Mouse (Mus musculus) liver, embryonic 12.5 days (tissue): ENCODE data around the gene Npepl1. TPM values are rescaled to one million over a fixed set of nuclear protein-coding genes. Genes with fewer than 3 reads are reported as not detected.

Source experiments
- ATAC-seq: fragments of 200-750 bp; cut with Nextera tagmentation; 2 replicates; pipeline ENCODE4 v1.8.0; 2017; ENCODE audit warnings: moderate number of reproducible peaks, mild to moderate bottlenecking, moderate library complexity
- H3K27ac ChIP-seq: fragments of 300-500 bp; sonication (generic); 2 replicates; pipeline ENCODE4 v1.5.1; 2016; ENCODE audit warnings: mild to moderate bottlenecking
- H3K27me3 ChIP-seq: fragments of 300-500 bp; sonication (generic); replicated peaks from 2 replicates; pipeline ENCODE4 v1.6.1; 2016; ENCODE audit warnings: mild to moderate bottlenecking, moderate library complexity
- H3K36me3 ChIP-seq: fragments of 300-500 bp; sonication (generic); 2 replicates; pipeline ENCODE4 v1.6.1; 2016; ENCODE audit warnings: mild to moderate bottlenecking, moderate library complexity
- H3K4me1 ChIP-seq: fragments of 300-500 bp; sonication (generic); 2 replicates; pipeline ENCODE4 v1.6.1; 2016
- H3K4me2 ChIP-seq: fragments of 300-500 bp; sonication (generic); 2 replicates; pipeline ENCODE4 v1.6.1; 2016; ENCODE audit warnings: mild to moderate bottlenecking, moderate library complexity
- H3K4me3 ChIP-seq: fragments of 300-500 bp; sonication (generic); 2 replicates; pipeline ENCODE4 v1.5.1; 2016; ENCODE audit warnings: mild to moderate bottlenecking, moderate library complexity
- H3K9ac ChIP-seq: fragments of 300-500 bp; sonication (generic); 2 replicates; pipeline ENCODE4 v1.6.1; 2016; ENCODE audit warnings: mild to moderate bottlenecking, moderate library complexity
- H3K9me3 ChIP-seq: fragments of 300-500 bp; sonication (generic); replicated peaks from 2 replicates; pipeline ENCODE4 v1.6.1; 2016; ENCODE audit warnings: mild to moderate bottlenecking, moderate library complexity
- WGBS: fragments of 180-500 bp; shearing (Covaris S2); methylation state at CpG from one replicate; pipeline ENCODE4 v1.1.7; 2016; ENCODE audit not compliant: insufficient replicate concordance; 5-methylcytosine and 5-hydroxymethylcytosine counted together
- polyA plus RNA-seq: library from polyadenylated mRNA; unstranded; fragments of >200 nt; fragmentation: Nextera tagmentation; extraction: Ambion mirVana; gene quantifications from 2 replicates; pipeline ENCODE4 v1.2.1, GENCODE M21; 2016

Npepl1 gene
- polyA plus RNA-seq, 1 experiment from 2014 or later = 44.5 TPM

DNA sequence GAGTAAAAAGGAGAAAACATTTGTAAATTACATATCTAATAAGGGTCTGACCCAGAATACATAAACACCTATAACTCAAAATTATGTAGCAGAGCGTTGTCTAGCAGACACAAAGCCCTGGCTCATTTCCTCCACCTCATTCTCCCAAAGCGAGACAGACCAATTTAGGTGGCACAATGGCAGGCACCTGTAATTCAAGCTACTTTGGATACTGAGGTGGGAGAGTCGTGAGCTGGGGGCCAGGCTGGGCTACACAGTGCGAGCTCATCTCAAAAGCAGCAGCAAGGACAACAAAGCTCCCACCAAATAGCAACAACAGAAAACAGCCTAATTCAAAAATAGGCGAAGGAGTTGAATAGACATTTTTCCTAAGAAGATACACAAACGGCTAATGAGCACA, 18.8 kb downstream of the Npepl1 start:
- H3K9ac ChIP-seq = no peak overlapping the region
- H3K4me2 ChIP-seq = no peak overlapping the region
- peaks cover 11% of the 10 kb centered on the region for H3K36me3 ChIP-seq
- no peak overlapping the region for H3K27ac ChIP-seq
- peaks cover 7% of the 10 kb centered on the region; the same call in 1 of the 2 replicates for H3K9me3 ChIP-seq
- H3K27me3 ChIP-seq = no peaks in the 10 kb centered on the region; the same call in 1 of the 2 replicates
- no peak for ATAC-seq
- no peak overlapping the region for H3K4me3 ChIP-seq
- peaks cover 11% of the 10 kb centered on the region for H3K4me1 ChIP-seq
- 69% methylated on average over 6 of the region's 6 CpGs for WGBS

DNA sequence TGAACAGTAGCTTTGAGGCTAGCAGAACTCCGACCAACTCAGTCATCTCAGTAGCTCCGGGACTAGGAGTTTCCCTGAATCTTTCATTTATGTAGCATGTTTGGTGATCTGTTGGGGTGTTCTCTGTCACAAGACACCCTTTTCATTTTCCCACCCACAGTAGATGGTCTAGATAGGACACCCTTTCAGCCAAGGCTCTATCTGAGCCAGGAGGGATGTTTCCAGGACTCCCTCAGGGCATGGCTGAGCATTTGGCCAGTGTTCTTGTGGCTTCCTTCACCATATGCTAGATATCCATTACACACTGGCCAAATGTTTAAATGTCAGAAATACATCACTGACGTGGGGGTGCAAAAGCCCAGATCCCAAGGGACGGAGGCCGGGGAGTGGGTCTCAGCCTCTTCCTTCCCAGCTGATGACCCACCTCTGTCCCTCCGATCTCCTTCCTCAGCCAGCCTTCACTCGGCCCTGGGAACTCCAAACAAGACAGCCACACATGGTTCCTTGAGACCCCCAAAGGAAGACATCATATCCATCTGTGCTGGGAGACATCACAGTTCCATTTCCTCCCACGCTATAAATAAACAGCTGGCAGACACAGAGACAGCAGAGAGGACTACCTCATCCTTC, 20.4 kb downstream of the Npepl1 start:
- Histone ChIP-seq H3K27me3 (no peaks in the 10 kb centered on the region; the same call in 1 of the 2 replicates), H3K9me3 (no peaks in the 10 kb centered on the region), H3K4me3 (no peak overlapping the region), H3K4me1 (peaks cover 11% of the 10 kb centered on the region), H3K36me3 (no peaks in the 10 kb centered on the region), H3K9ac (no peak overlapping the region), H3K27ac (no peak overlapping the region), H3K4me2 (no peak overlapping the region)
- no peak for ATAC-seq
- 66% methylated on average over 8 of the region's 8 CpGs for WGBS

DNA sequence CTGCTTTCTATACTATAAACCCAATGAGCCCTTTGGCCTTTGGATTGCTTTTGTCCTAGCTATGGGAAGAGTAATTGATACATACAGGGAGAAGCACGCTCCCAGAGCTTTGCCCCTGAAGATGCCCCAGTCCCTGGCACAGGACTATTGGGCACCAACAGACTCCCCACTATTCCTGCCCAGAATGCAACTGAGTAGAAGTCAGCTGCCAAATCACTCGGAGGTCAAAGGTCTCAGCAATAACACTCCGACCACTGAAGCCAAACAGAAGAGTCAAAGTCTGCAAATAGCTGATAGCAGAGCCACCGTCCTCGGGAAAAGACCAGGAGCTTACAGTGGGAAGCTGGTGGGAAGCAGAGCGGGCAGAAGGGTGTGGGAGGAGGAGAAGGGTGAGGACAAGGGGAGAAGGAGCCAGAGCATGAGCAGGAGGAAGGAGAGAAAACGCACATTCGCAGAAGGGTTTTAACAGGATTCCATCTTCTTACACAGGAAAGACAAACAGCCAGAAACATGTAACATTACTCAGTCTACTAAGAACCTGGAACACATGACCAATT, 22.3 kb downstream of the Npepl1 start:
- 55% methylated on average over 8 of the region's 8 CpGs for WGBS
- H3K36me3 ChIP-seq = no peaks in the 10 kb centered on the region
- no peak overlapping the region for H3K4me3 ChIP-seq
- H3K27me3 ChIP-seq = no peaks in the 10 kb centered on the region
- no peak overlapping the region for H3K4me2 ChIP-seq
- 0 out of 2 replicates have a peak, but pooled peaks cover 2% of the 10 kb centered on the region for H3K4me1 ChIP-seq
- no peaks in the 10 kb centered on the region for H3K9me3 ChIP-seq
- H3K9ac ChIP-seq = no peak overlapping the region
- no peak overlapping the region for H3K27ac ChIP-seq
- 0 out of 2 replicates have a peak, but pooled peaks have one; percentile 40 for ATAC-seq

DNA sequence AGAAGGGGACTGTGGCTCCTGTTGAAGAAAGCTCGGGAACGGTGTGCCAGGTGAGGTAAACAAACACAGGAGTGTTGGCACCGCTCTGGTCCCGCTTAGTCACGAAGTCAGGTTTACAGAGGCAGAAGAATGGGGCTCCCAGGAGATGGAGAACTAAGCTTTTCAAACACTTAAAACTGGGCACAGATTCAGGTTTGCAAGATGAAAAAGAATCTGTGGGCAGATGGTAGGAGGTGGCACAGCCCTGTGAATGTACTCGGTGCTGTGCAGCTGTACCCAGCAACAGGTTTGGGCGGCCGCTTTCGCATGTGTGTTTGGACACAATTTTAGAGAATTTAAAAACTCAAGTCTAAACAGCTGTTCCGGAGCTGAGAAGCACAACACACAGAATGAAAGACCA, 48.9 kb downstream of the Npepl1 start:
- no peak for ATAC-seq
- Histone ChIP-seq H3K4me2 (no peak overlapping the region), H3K27ac (no peak overlapping the region), H3K4me3 (no peak overlapping the region), H3K9me3 (no peaks in the 10 kb centered on the region), H3K9ac (no peak overlapping the region), H3K27me3 (no peaks in the 10 kb centered on the region), H3K4me1 (no peaks in the 10 kb centered on the region), H3K36me3 (no peaks in the 10 kb centered on the region)
- 75% methylated on average over 10 of the region's 10 CpGs for WGBS

DNA sequence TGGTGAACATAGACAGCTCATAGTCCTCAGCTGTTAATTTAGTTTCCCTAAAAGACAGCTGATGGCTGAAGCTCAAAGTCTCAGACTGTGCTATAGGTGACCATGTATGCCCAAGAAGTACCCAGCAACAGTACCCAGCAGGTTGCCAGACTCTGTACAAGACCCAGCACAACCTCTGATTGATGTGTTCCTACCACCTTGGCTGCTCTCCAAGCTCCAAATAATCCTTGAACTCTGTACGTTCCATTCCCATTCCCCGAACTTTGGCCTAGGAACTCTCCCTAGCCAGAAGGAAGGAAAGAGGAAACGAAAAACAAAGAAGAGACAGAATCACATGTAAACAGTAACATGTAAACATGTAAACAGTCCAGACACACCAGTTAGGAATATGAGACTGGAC, 50.3 kb downstream of the Npepl1 start:
- H3K4me3 ChIP-seq = no peak overlapping the region
- no peaks in the 10 kb centered on the region for H3K27me3 ChIP-seq
- H3K9ac ChIP-seq = no peak overlapping the region
- ATAC-seq = no peak
- H3K36me3 ChIP-seq = no peaks in the 10 kb centered on the region
- no peaks in the 10 kb centered on the region for H3K4me1 ChIP-seq
- H3K4me2 ChIP-seq = no peak overlapping the region
- 74% methylated on average over 3 of the region's 3 CpGs for WGBS
- H3K9me3 ChIP-seq = no peaks in the 10 kb centered on the region
- no peak overlapping the region for H3K27ac ChIP-seq

Other genes with a start within 250 kb of the Npepl1 start
- 4.5 and 4.9 TPM in 2 replicates for gene Stx16, start 34.0 kb upstream of the Npepl1 start, polyA plus RNA-seq
- 565 and 587 TPM in 2 replicates for gene Gnas, start 174.0 kb downstream of the Npepl1 start, polyA plus RNA-seq
- 23.2 and 33.5 TPM in 2 replicates for gene Gm20721, start 236.4 kb downstream of the Npepl1 start, polyA plus RNA-seq